Mouse (Mus musculus) splenic B cell, adult 2 months (primary cell): ENCODE measurements around the gene Tbx18.

Experiments
- DNase-seq: peaks from one replicate; pipeline ENCODE4 v3.0.0-alpha.2; 2011; ENCODE audit warnings: low read depth, low spot score
- H3K27me3 ChIP-seq: 2 replicates; pipeline ENCODE4 v1.6.1; 2012; ENCODE audit warnings: mild to moderate bottlenecking, low read length, moderate library complexity, mixed read lengths; ENCODE audit not compliant: control insufficient read depth, poor library complexity, insufficient read depth, severe bottlenecking
- H3K36me3 ChIP-seq: 2 replicates; pipeline ENCODE4 v1.6.1; 2012; ENCODE audit warnings: mild to moderate bottlenecking, low read length, moderate library complexity, mixed read lengths; ENCODE audit not compliant: control insufficient read depth, poor library complexity, insufficient read depth, severe bottlenecking

Tbx18 gene

DNA sequence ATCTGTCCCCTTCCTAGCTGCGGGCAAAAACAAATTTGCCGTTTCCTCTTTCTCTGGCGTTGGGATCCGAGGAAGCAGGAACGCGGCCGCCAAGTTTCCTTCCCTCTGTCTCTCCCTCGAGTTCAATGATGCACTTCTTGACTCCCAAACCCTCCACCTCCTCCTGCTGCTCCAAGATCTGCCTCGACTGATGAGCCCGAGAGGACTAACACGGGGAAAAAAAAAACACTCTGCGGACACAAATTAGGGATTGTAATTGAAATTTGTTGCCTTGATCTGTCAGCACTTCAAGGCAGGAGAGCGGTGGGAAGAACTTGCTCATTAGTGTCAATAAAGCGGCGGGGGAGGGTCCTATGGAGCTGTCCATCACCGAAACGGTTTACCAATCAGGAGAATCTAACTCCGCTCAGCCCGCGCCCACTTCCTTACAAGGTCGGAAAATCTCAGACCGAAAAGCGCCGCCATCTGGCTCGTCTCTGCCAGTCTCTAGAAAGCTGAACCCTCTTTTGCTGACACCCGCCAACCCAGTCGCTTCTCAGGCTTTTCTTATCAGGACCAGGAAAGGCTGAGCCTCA lies at the start of gene Tbx18:
Gene Tbx18, minus strand, starts transcription at position 300 of the 575 bp plus-strand sequence.
- Histone ChIP-seq H3K27me3 (peaks cover 4% of the 10 kb centered on the region), H3K36me3 (no peaks in the 10 kb centered on the region)
- no peak for DNase-seq

GRCm38 (mm10) chr9:87773951-87774350 lies 42.9 kb upstream of the Tbx18 start:
- DNase-seq, result no peak
- no peaks in the 10 kb centered on the region for H3K36me3 ChIP-seq
- no peaks in the 10 kb centered on the region for H3K27me3 ChIP-seq

DNA sequence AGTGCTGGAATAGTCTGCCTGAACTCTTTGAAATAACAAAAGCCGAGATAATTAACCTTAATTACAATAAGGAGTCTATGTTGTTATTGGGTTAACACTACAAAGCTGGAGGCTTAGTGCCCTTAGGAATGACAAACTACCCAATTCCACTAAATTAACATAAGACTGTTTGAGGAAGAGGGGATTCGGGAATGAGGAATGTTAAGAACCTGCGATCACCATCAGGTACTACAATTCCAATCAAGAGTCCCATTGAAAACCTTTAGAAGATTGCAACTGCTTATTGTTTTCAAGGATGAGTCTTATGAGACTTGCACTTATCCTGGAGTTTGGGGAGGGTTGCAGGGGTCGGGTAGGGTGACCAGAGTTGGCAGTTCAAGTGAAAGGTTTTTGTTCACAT lies 24.6 kb upstream of the Tbx18 start:
- Histone ChIP-seq H3K27me3 (no peaks in the 10 kb centered on the region), H3K36me3 (no peaks in the 10 kb centered on the region)
- no peak for DNase-seq

- Histone ChIP-seq H3K27me3 (no peaks in the 10 kb centered on the region), H3K36me3 (no peaks in the 10 kb centered on the region)
- no peak for DNase-seq
Observed at GRCm38 (mm10) chr9:87741599-87741998, 10.5 kb upstream of the Tbx18 start.

- H3K36me3 ChIP-seq, result no peaks in the 10 kb centered on the region
- H3K27me3 ChIP-seq, result no peaks in the 10 kb centered on the region
- no peak for DNase-seq
Observed at GRCm38 (mm10) chr9:87740667-87741066, 9.6 kb upstream of the Tbx18 start.

- Histone ChIP-seq H3K27me3 (no peaks in the 10 kb centered on the region), H3K36me3 (no peaks in the 10 kb centered on the region)
- no peak for DNase-seq
Observed at GRCm38 (mm10) chr9:87740241-87740645, 9.2 kb upstream of the Tbx18 start.

- no peaks in the 10 kb centered on the region for H3K36me3 ChIP-seq
- H3K27me3 ChIP-seq, result no peaks in the 10 kb centered on the region
- DNase-seq, result no peak
Observed at GRCm38 (mm10) chr9:87739543-87740161, 8.6 kb upstream of the Tbx18 start.

DNA sequence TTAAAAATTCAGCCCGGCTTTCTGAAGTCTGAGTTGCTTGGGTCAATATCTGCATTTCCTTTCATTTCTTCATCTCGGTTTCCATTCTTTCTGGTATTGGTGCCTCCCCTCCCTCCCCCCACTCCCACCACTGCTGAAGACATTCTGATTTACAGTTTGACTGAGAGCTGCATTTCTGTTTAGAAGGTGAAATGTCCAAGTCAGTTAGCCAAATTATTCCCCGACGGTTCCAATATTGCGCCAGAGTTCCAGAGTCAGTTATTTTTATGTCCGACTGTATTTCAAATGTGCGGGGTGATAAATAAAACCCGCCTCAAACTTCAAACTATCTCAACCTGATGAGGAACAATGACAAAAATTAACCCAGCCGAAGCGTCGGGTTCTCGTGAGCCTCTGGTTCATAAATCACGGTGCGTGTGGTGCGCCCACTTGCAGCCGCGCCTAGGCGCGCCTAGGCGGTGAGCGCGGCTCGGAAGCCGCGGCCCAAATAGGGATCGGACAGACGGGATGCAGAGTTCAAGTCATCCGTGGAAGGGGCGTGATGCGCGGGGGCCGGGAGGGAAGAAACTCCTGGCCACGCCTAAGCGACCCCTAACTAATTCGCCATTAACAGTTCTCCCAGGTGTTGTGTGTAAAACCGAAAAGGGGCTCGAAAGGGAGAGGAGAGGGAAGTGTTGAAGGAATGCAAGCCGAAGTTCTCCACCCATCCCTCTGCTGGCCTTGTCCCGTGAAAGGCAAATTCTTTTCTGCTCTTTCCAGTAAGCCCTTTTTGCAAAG lies 7.9 kb upstream of the Tbx18 start:
- H3K27me3 ChIP-seq, result no peaks in the 10 kb centered on the region
- no peaks in the 10 kb centered on the region for H3K36me3 ChIP-seq
- DNase-seq, result no peak

GRCm38 (mm10) chr9:87738123-87738522 lies 7.1 kb upstream of the Tbx18 start:
- H3K27me3 ChIP-seq, result no peaks in the 10 kb centered on the region; the same call in 1 of the 2 replicates
- no peaks in the 10 kb centered on the region for H3K36me3 ChIP-seq
- no peak for DNase-seq

- no peak for DNase-seq
- no peaks in the 10 kb centered on the region for H3K36me3 ChIP-seq
- no peaks in the 10 kb centered on the region; the same call in 1 of the 2 replicates for H3K27me3 ChIP-seq
Observed at GRCm38 (mm10) chr9:87737271-87737670, 6.2 kb upstream of the Tbx18 start.

DNA sequence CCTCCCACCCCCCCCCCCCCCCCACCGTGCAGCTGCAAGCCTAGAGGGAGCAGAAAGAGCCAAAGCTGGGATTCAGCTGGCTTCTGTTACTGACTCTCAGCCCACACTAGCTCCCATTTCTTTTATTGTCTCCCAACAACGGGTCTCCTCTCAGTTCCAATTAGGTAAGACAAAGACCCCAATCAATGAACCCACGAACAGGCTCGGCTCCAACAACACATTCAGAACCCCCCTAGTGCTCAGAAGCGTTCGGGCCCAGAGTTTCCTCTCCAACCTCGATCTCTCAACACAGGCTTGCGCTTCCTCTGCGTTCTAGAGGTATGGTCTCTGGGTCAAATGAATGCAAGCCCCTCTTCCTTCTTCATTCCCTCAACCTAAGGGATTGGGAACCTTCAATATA lies 4.0 kb upstream of the Tbx18 start:
- DNase-seq, result no peak
- no peaks in the 10 kb centered on the region for H3K36me3 ChIP-seq

GRCm38 (mm10) chr9:87734631-87735030 lies 3.6 kb upstream of the Tbx18 start:
- no peak for DNase-seq
- Histone ChIP-seq H3K27me3 (peaks cover 4% of the 10 kb centered on the region), H3K36me3 (no peaks in the 10 kb centered on the region)

More for the DNA sequence above, 4.0 kb upstream of the Tbx18 start:
- peaks cover 4% of the 10 kb centered on the region for H3K27me3 ChIP-seq

DNA sequence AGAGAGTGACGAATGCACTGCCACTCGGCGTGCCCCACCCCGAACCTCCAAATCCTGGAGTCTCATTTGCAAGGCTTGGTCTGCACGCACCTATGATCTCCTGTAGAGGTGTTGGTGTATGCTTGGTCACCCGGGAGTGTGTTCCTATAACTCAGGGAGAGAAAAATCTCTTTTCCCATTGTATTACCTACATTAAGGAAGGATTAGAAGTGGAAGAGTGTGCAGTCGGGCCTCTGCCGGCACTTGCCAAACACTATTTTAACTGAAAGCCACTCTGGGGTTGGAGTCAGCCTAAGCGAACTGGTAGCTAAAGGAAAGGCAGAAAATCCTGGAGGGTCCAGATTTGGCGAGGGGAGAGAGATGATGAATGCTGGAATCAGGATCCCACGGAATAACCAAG lies 2.7 kb upstream of the Tbx18 start:
- H3K36me3 ChIP-seq, result no peaks in the 10 kb centered on the region
- H3K27me3 ChIP-seq, result peaks cover 4% of the 10 kb centered on the region
- DNase-seq, result no peak

GRCm38 (mm10) chr9:87733236-87733630 lies 2.2 kb upstream of the Tbx18 start:
- DNase-seq, result no peak
- Histone ChIP-seq H3K27me3 (peaks cover 4% of the 10 kb centered on the region), H3K36me3 (no peaks in the 10 kb centered on the region)
